In the genomic region with DNA sequence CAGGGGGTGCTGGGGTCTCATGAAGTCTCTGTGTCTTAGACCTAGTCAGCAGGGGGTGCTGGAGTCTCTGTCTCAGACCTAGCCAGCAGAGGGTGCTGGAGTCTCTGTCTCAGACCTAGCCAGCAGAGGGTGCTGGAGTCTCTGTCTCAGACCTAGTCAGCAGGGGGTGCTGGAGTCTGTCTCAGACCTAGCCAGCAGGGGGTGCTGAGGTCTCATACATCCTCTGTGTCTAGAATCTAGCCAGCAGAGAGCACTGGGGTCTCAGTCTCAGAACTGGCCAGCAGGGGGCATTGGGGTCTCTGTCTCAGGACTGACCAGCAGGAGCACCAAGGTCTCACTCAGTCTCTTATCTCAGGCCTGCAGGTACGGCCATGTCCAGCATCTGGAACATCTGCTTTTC, we compare ENCODE assay signal across 8 mouse cellular contexts.
A peak's percentile ranks its signal among the peaks of the same experiment; 100 is the strongest.
DNase-seq lines count a peak whose midpoint lies in the region; ATAC-seq lines count a peak whose summit lies in the region.

No protein-coding gene starts in this region.

- peaks cover 5% of the 10 kb centered on the region; the same call in 1 of the 2 replicates for H3K9me3 ChIP-seq in hindbrain, embryonic 10.5 days
- no peaks in the 10 kb centered on the region for H3K9me3 ChIP-seq in midbrain, embryonic 16.5 days (replicated peaks; ENCODE audit: control insufficient read depth, low read length, poor library complexity, severe bottlenecking)

- no peaks in the 10 kb centered on the region for H3K4me1 ChIP-seq in hindbrain, embryonic 10.5 days (replicated peaks)
- no peaks in the 10 kb centered on the region for H3K4me1 ChIP-seq in midbrain, embryonic 16.5 days (ENCODE audit: control insufficient read depth, insufficient read depth, low read length)

- H3K4me2 ChIP-seq in midbrain, embryonic 16.5 days (ENCODE audit: low read length), result no peak overlapping the region

- H3K4me3 ChIP-seq in hindbrain, embryonic 10.5 days, result no peak overlapping the region
- H3K4me3 ChIP-seq in midbrain, embryonic 16.5 days (ENCODE audit: low read depth, low read length), result no peak overlapping the region

- H3K9ac ChIP-seq in midbrain, embryonic 16.5 days (ENCODE audit: low read depth, low read length), result no peak overlapping the region

- H3K36me3 ChIP-seq in hindbrain, embryonic 10.5 days, result no peaks in the 10 kb centered on the region
- H3K36me3 ChIP-seq in midbrain, embryonic 16.5 days (ENCODE audit: control insufficient read depth, insufficient read depth, low read length), result no peaks in the 10 kb centered on the region

- DNase-seq in layer of hippocampus, adult 11-12 months (ENCODE audit: low spot score), result peak; percentile 24
- no peak for DNase-seq in layer of hippocampus, adult 9-10 months (ENCODE audit: low spot score)
- peak; percentile 23 for DNase-seq in adrenal gland, postnatal 25 days
- peak; percentile 40 for DNase-seq in hindbrain, embryonic 10.5 days (ENCODE audit: low spot score)
- peak; percentile 33 to 43 for DNase-seq in left cerebral cortex, adult 18-20 months (ENCODE audit: low spot score in 2 of 2)
- DNase-seq in urinary bladder, adult 18-20 months (ENCODE audit: low spot score in 2 of 2), result no peak

- H3K27me3 ChIP-seq in hindbrain, embryonic 10.5 days (ENCODE audit: insufficient read depth, poor library complexity, severe bottlenecking), result no peaks in the 10 kb centered on the region
- no peaks in the 10 kb centered on the region for H3K27me3 ChIP-seq in midbrain, embryonic 16.5 days (ENCODE audit: control insufficient read depth, insufficient read depth, low read depth, low read length)

- H3K27ac ChIP-seq in hindbrain, embryonic 10.5 days, result no peak overlapping the region
- H3K27ac ChIP-seq in midbrain, embryonic 16.5 days (ENCODE audit: low read length), result no peak overlapping the region

- WGBS in hindbrain, embryonic 10.5 days, result 91% methylated on average over 1 of the region's 1 CpGs
- WGBS in midbrain, embryonic 16.5 days, result 92% methylated on average over 1 of the region's 1 CpGs

- ATAC-seq in midbrain, embryonic 16.5 days, result peak; percentile 48; the same call in 1 of the 2 replicates
- no peak for ATAC-seq in inflammation-experienced regulatory T-cells, adult 6 months

Comparison
In these comparisons a context has a peak if more than half of its experiments do, and no peak if none do; other contexts are left out.
1. DNase-seq: peak in layer of hippocampus, adult 11-12 months (single experiment), adrenal gland, postnatal 25 days (single experiment), hindbrain, embryonic 10.5 days (single experiment) and left cerebral cortex, adult 18-20 months (2 of 2); none in layer of hippocampus, adult 9-10 months (single experiment) and urinary bladder, adult 18-20 months (0 of 2).